Mouse (Mus musculus) stomach, embryonic 14.5 days (tissue): ENCODE data around the gene Klhdc3. TPM values are rescaled to one million over a fixed set of nuclear protein-coding genes. Genes with fewer than 3 reads are reported as not detected.

Experiments
- ATAC-seq: fragments of 200-750 bp; cut with Nextera tagmentation; 2 replicates; pipeline ENCODE4 v1.8.0; 2017; ENCODE audit warnings: low read depth, moderate TSS enrichment; ENCODE audit not compliant: insufficient number of reproducible peaks, insufficient read depth, low FRiP score
- H3K27ac ChIP-seq: fragments of 300-500 bp; sonication (generic); 2 replicates; pipeline ENCODE4 v1.5.1; 2014; ENCODE audit warnings: mild to moderate bottlenecking, low read length, moderate library complexity, mixed read lengths
- H3K27me3 ChIP-seq: fragments of 300-500 bp; sonication (generic); 2 replicates; pipeline ENCODE4 v1.6.1; 2014; ENCODE audit warnings: low read length, control low read depth, mixed read lengths; ENCODE audit not compliant: control insufficient read depth, insufficient read depth
- H3K36me3 ChIP-seq: fragments of 300-500 bp; sonication (generic); 2 replicates; pipeline ENCODE4 v1.6.1; 2014; ENCODE audit warnings: mild to moderate bottlenecking, control low read depth, low read length, moderate library complexity, mixed read lengths; ENCODE audit not compliant: control insufficient read depth, insufficient read depth
- H3K4me1 ChIP-seq: fragments of 300-500 bp; sonication (generic); 2 replicates; pipeline ENCODE4 v1.6.1; 2014; ENCODE audit warnings: low read length, control low read depth, mixed read lengths; ENCODE audit not compliant: control insufficient read depth, insufficient read depth
- H3K4me2 ChIP-seq: fragments of 300-500 bp; sonication (generic); replicated peaks from 2 replicates; pipeline ENCODE4 v1.6.1; 2014; ENCODE audit warnings: low read depth, low read length, control low read depth
- H3K4me3 ChIP-seq: fragments of 300-500 bp; sonication (generic); 2 replicates; pipeline ENCODE4 v1.5.1; 2014; ENCODE audit warnings: low read depth, low read length, control low read depth
- H3K9ac ChIP-seq: fragments of 300-500 bp; sonication (generic); replicated peaks from 2 replicates; pipeline ENCODE4 v1.6.1; 2014; ENCODE audit warnings: low read depth, mild to moderate bottlenecking, control low read depth, low read length, moderate library complexity, mixed read lengths
- H3K9me3 ChIP-seq: fragments of 300-500 bp; sonication (generic); 2 replicates; pipeline ENCODE4 v1.6.1; 2016; ENCODE audit warnings: low read depth, low read length, control low read depth; ENCODE audit not compliant: control insufficient read depth
- WGBS: fragments of 180-500 bp; shearing (Covaris S2); extraction: QIAGEN DNeasy Blood & Tissue Kit; methylation state at CpG from one replicate; pipeline ENCODE4 v1.1.7; 2014; 5-methylcytosine and 5-hydroxymethylcytosine counted together
- polyA plus RNA-seq: library from polyadenylated mRNA; unstranded; fragments of >200 nt; fragmentation: Nextera tagmentation; extraction: Ambion mirVana; gene quantifications from 2 replicates; pipeline ENCODE4 v1.2.1, GENCODE M21; 2014

Klhdc3 gene
- polyA plus RNA-seq, 1 experiment from 2014 or later = 101 TPM

GRCm38 (mm10) chr17:46699245-46699644, 18.5 kb upstream of the Klhdc3 start:
- Histone ChIP-seq H3K27me3 (no peaks in the 10 kb centered on the region), H3K4me1 (peaks cover 22% of the 10 kb centered on the region), H3K4me3 (no peak overlapping the region), H3K36me3 (peaks cover 11% of the 10 kb centered on the region; the same call in 1 of the 2 replicates), H3K9ac (no peak overlapping the region), H3K9me3 (no peaks in the 10 kb centered on the region), H3K4me2 (no peak overlapping the region), H3K27ac (no peak overlapping the region)
- ATAC-seq = no peak
- WGBS = 66% methylated on average over 5 of the region's 5 CpGs

GRCm38 (mm10) chr17:46698515-46698914, 17.8 kb upstream of the Klhdc3 start:
- Histone ChIP-seq H3K27ac (no peak overlapping the region), H3K4me3 (no peak overlapping the region), H3K9me3 (no peaks in the 10 kb centered on the region), H3K9ac (no peak overlapping the region), H3K4me2 (no peak overlapping the region), H3K4me1 (peaks cover 15% of the 10 kb centered on the region), H3K27me3 (no peaks in the 10 kb centered on the region), H3K36me3 (peaks cover 11% of the 10 kb centered on the region; the same call in 1 of the 2 replicates)
- ATAC-seq = no peak
- 86% methylated on average over 6 of the region's 6 CpGs for WGBS

GRCm38 (mm10) chr17:46694517-46695063, 13.9 kb upstream of the Klhdc3 start:
- WGBS = 71% methylated on average over 1 of the region's 1 CpGs
- H3K27me3 ChIP-seq = no peaks in the 10 kb centered on the region
- no peak for ATAC-seq
- no peak overlapping the region for H3K27ac ChIP-seq
- H3K9me3 ChIP-seq = no peaks in the 10 kb centered on the region
- H3K36me3 ChIP-seq = peaks cover 6% of the 10 kb centered on the region; the same call in 1 of the 2 replicates
- no peaks in the 10 kb centered on the region for H3K4me1 ChIP-seq
- H3K9ac ChIP-seq = no peak overlapping the region
- H3K4me2 ChIP-seq = no peak overlapping the region
- H3K4me3 ChIP-seq = no peak overlapping the region

GRCm38 (mm10) chr17:46691390-46691789, 10.7 kb upstream of the Klhdc3 start:
- WGBS = 76% methylated on average over 2 of the region's 2 CpGs
- ATAC-seq = no peak

GRCm38 (mm10) chr17:46690665-46691064, 10.0 kb upstream of the Klhdc3 start:
- Histone ChIP-seq H3K4me3 (no peak overlapping the region), H3K4me1 (no peaks in the 10 kb centered on the region), H3K36me3 (peaks cover 22% of the 10 kb centered on the region), H3K27me3 (no peaks in the 10 kb centered on the region), H3K9ac (no peak overlapping the region), H3K9me3 (no peaks in the 10 kb centered on the region), H3K27ac (no peak overlapping the region), H3K4me2 (no peak overlapping the region)
- 90% methylated on average over 12 of the region's 12 CpGs for WGBS
- no peak for ATAC-seq

More at GRCm38 (mm10) chr17:46691390-46691789, 10.7 kb upstream of the Klhdc3 start:
- H3K36me3 ChIP-seq = peaks cover 14% of the 10 kb centered on the region
- no peak overlapping the region for H3K4me2 ChIP-seq
- H3K4me1 ChIP-seq = no peaks in the 10 kb centered on the region
- no peaks in the 10 kb centered on the region for H3K27me3 ChIP-seq
- H3K4me3 ChIP-seq = no peak overlapping the region
- H3K9ac ChIP-seq = no peak overlapping the region
- H3K9me3 ChIP-seq = no peaks in the 10 kb centered on the region
- H3K27ac ChIP-seq = no peak overlapping the region

- Histone ChIP-seq H3K4me1 (peaks cover 9% of the 10 kb centered on the region; the same call in 1 of the 2 replicates), H3K27ac (no peak overlapping the region), H3K9ac (no peak overlapping the region), H3K27me3 (no peaks in the 10 kb centered on the region), H3K9me3 (no peaks in the 10 kb centered on the region), H3K4me2 (no peak overlapping the region), H3K36me3 (peaks cover 53% of the 10 kb centered on the region), H3K4me3 (no peak overlapping the region)
- 88% methylated on average over 6 of the region's 6 CpGs for WGBS
- no peak for ATAC-seq
These were observed 5.2 kb upstream of the Klhdc3 start for GRCm38 (mm10) chr17:46685913-46686312.

GRCm38 (mm10) chr17:46682654-46683389, 2.1 kb upstream of the Klhdc3 start:
- ATAC-seq = no peak
- peaks cover 53% of the 10 kb centered on the region for H3K36me3 ChIP-seq
- no peaks in the 10 kb centered on the region for H3K27me3 ChIP-seq
- peaks cover 24% of the 10 kb centered on the region for H3K4me1 ChIP-seq
- no peak overlapping the region for H3K4me2 ChIP-seq
- no peak overlapping the region for H3K27ac ChIP-seq
- no peaks in the 10 kb centered on the region for H3K9me3 ChIP-seq
- WGBS = 82% methylated on average over 15 of the region's 16 CpGs
- no peak overlapping the region for H3K4me3 ChIP-seq
- no peak overlapping the region for H3K9ac ChIP-seq

GRCm38 (mm10) chr17:46681466-46682118, 878 bp upstream of the Klhdc3 start:
- no peak for ATAC-seq
- Histone ChIP-seq H3K9ac (peak overlapping the region; percentile 50), H3K36me3 (peaks cover 53% of the 10 kb centered on the region), H3K9me3 (no peaks in the 10 kb centered on the region), H3K27ac (no peak overlapping the region; the same call in 1 of the 2 replicates), H3K27me3 (no peaks in the 10 kb centered on the region), H3K4me2 (peak overlapping the region; percentile 92), H3K4me3 (peak overlapping the region; percentile 89), H3K4me1 (peaks cover 24% of the 10 kb centered on the region)
- 24% methylated on average over 12 of the region's 12 CpGs for WGBS
